Mouse (Mus musculus): ENCODE measurements around the gene Olfr482.

Olfr482 gene

DNA sequence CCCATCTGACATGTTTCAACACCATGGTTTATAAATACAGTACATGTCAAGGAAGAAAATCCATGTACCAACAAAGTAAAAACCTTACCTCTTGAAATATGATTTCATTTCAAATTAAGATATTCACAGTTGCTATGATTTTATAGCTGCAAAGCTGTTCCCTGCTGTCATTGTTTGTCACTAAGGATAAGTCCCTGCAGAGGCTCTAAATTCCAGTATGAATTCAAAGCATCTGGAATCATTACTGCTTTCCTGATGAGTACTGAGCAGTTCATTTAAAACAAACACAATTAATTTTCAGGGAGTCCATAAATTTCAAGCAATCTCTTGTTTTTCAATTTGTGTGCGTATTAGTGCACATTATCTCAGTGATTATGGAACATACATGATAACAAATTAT is at the start of gene Olfr482:
TSS of gene Olfr482 (minus strand) at position 101 of the 400 bp plus-strand sequence.
- DNase-seq (ENCODE audit: low read depth, low spot score), result no peak

DNA sequence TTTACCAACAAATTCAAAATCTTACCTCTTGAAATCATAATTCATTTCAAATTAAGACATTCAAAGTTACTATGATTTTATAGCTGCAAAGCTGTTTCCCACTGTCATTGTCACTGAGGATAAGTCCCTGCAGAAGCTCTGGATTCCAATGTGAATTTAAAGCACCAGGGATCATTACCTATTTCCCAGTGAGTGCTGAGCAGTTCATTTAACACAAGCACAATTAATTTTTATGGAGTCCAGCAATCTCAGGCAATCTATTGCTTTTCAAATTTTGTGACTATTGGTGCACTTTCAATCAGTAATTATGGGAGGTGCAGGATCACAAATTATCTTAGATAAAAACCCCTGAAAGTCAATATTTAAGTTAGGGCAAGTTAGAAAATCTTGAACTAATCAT is 30.0 kb upstream of the Olfr482 start, which contains the start of gene Olfr484:
TSS of gene Olfr484 (minus strand) at position 101 of the 400 bp plus-strand sequence.
- no peak for DNase-seq (ENCODE audit: low read depth, low spot score)

DNA sequence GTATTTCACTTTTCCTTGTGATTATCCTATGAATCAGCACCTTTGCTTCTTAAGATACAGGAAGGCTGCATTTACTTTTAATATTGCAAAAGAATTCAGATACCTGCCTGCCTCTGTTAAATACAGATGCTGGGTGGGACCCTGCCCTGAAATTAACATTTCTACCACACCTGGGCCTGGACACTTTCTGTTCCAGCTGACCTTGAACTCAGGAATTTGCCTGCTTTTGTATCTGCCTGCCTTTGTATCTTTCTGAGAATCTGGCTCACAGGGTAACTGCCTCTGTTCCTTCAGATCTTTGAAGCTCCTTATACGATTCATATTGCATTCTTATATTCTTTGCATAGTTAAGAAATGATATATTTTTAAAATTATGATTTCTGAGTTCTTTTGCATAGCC is 24.0 kb upstream of the Olfr482 start:
- DNase-seq (ENCODE audit: low read depth, low spot score), result peak; percentile 54

DNA sequence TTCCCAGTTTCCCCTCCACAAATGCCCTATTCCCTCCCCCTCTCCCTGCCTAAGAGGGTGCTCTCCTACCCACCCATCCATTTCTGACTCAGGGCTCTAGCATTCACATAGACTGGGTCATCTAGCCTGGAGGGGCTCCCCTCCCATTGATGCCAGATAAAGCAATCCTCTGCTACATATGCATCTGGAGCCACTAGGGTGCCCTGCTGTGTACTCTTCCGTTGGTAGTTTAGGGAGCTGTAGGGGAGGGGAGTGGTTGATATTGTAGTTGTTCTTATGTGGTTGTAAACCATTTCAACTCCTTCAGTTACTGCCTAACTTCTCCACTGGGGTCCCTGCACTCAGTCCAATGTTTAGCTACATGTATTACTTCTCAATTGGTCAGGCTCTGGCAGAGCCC is 23.3 kb upstream of the Olfr482 start:
- DNase-seq (ENCODE audit: low read depth, low spot score), result peak; percentile 64

DNA sequence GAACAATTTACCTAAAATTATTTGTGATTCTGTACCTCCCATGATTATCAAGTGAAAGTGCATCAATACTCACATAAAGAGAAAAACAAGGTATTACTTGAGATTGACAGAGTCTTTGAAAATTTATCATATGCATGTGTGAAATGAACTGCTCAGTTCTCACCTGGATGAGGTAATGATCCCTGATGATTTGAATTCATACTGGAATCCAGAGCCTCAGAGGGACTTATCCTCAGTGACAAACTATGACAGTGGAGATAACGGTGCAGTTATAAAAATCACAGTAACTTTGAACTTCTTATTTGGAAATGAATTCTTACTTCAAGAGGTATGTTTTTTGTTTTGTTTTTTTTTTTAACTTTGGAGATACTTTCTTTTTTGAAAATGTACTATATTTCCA is 3.2 kb upstream of the Olfr482 start, which contains the start of gene Olfr483:
TSS of gene Olfr483 (plus strand) at position 301 of the 400 bp plus-strand sequence.
- no peak for DNase-seq (ENCODE audit: low read depth, low spot score)

DNA sequence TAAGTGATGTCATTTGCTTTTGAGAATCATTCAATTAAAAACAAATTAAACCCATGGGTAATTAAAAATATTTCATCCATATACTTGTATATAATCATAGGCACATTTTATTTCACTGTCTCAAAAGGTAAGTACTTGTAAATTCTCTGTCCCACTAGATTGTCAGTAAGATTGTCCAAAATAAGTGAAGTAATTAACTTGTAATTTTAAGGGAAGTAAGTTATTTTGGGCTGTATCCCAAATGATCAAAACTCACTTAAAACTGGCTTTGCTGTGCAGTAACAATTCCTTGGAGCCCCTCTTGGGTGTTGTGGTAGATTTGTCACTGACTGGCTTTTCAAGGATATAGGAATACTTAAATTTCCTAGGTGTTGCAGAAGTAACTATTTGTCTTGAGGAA is 17.8 kb downstream of the Olfr482 start, which contains the start of gene Olfr481:
TSS of gene Olfr481 (plus strand) at position 301 of the 400 bp plus-strand sequence.
- no peak for DNase-seq (ENCODE audit: low read depth, low spot score)

DNA sequence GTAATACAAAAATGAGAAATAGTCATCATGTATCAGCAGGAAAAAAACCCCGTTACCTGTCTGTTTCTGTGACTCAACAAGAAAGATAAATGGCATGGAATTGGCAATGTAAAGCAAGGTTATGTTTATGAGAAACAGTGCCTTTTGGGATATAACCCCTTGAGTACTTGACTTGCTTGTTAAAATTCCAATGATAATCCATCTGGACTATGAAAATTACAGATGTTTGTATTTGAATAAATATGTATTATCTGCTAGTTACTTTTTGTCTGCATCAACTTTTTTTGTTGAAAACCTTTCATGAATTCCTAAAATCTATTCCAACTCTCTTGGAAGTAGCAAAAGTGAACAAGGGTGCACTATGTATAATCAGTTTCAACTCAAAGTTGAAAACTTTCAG is 30.1 kb downstream of the Olfr482 start, which contains the start of gene Olfr480:
TSS of gene Olfr480 (minus strand) at position 101 of the 400 bp plus-strand sequence.
- no peak for DNase-seq (ENCODE audit: low read depth, low spot score)

DNA sequence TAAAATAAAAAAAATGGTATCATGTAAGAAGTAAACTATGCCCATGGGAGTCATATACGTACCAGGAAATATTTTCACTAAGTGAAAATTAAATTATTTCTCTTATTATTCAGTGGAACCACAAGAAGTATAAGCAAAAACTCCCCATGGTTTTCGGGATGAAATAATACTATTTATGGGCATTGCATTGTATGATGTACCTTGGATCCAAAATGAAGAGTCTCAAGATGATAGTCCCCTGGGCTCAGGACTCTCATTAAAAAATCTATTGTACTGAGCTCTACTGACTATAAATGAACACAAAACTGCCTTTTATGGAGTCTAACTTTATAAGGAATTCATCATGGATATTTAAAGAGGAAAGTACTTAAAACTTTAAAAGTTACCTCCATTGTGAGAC is 47.0 kb downstream of the Olfr482 start, which contains the start of gene Olfr479:
TSS of gene Olfr479 (plus strand) at position 301 of the 400 bp plus-strand sequence.
- DNase-seq (ENCODE audit: low read depth, low spot score), result no peak
